Mouse (Mus musculus) brown adipose tissue, adult 24 weeks (tissue): ENCODE data around the gene Ythdf1. TPM values are rescaled to one million over a fixed set of nuclear protein-coding genes. Genes with fewer than 3 reads are reported as not detected.

Experiments used
- H3K27ac ChIP-seq: fragments of 200-500 bp; replicated peaks from 2 replicates; pipeline ENCODE4 v1.5.1; 2012; ENCODE audit warnings: low read depth, mild to moderate bottlenecking, low read length
- H3K4me1 ChIP-seq: fragments of 200-500 bp; 2 replicates; pipeline ENCODE4 v1.6.1; 2012; ENCODE audit warnings: low read length, mixed read lengths; ENCODE audit not compliant: control insufficient read depth, insufficient read depth, insufficient read length
- H3K4me3 ChIP-seq: fragments of 200-500 bp; 2 replicates; pipeline ENCODE4 v1.5.1; 2012; ENCODE audit warnings: low read depth, mild to moderate bottlenecking, low read length, moderate library complexity; ENCODE audit not compliant: insufficient read depth
- polyA plus RNA-seq: library from polyadenylated mRNA; stranded (reverse); fragments of >200 nt; gene quantifications from 2 replicates; pipeline ENCODE4 v1.2.4, GENCODE M21; 2012; ENCODE audit not compliant: missing spikeins, insufficient read depth, insufficient read length

The Ythdf1 gene
- polyA plus RNA-seq, 1 experiment, result 17.6 TPM

DNA sequence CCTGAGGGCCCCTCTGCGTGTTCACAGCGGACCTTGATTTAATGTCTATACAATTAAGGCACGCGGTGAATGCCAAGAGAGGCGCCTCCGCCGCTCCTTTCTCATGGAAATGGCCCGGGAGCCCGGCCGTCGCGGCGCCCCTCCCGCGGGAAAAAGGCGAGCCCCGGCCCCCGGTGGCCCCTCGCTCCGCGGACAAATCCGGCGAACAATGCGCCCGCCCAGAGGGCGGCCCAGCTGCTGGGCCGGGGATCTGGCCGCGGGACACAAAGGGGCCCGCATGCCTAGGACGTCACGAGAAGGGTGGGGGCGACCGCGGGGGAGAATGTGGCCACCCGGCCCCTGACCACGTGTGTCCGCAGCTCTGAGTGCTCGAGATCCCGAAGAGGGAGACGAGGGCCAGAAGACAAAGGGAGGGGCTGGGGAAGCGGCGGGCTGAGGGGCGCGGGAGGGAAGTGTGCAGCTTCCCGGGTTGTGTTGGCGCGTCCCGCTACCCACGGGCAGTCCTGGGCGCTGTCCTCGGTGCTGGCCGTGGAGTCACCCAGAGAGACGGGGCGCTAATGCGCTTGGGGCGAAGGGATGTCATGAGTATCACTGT is 26.6 kb downstream of the Ythdf1 start:
- no peaks in the 10 kb centered on the region for H3K4me1 ChIP-seq
- H3K27ac ChIP-seq, result no peak overlapping the region
- H3K4me3 ChIP-seq, result peak overlapping the region; percentile 35

DNA sequence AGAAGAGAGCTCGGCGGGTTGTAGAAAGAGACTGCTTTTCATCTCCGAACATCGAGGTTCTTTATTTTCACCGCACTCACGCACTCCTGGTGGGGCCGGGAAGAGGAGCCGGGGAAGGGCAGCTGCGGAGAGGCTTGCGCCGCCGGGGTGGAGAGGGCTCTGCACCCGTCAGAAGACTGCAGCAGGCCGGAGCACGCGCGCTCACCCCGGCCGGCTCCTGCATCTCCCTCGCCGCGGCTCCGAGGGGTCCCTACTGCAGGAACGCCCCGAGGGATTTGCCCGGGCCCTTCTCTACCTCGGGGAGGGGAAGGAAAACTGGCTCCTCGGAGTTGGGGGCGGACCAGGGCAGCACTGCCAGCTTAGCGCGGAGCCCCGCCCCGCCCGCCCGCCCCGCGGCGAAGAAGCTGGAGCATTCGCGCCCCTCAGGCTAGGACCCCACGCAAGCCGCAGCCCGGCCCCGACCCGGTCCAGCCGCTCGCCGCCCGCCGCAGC is 27.2 kb downstream of the Ythdf1 start:
- Histone ChIP-seq H3K27ac (no peak overlapping the region), H3K4me3 (peak overlapping the region; percentile 53), H3K4me1 (no peaks in the 10 kb centered on the region)

DNA sequence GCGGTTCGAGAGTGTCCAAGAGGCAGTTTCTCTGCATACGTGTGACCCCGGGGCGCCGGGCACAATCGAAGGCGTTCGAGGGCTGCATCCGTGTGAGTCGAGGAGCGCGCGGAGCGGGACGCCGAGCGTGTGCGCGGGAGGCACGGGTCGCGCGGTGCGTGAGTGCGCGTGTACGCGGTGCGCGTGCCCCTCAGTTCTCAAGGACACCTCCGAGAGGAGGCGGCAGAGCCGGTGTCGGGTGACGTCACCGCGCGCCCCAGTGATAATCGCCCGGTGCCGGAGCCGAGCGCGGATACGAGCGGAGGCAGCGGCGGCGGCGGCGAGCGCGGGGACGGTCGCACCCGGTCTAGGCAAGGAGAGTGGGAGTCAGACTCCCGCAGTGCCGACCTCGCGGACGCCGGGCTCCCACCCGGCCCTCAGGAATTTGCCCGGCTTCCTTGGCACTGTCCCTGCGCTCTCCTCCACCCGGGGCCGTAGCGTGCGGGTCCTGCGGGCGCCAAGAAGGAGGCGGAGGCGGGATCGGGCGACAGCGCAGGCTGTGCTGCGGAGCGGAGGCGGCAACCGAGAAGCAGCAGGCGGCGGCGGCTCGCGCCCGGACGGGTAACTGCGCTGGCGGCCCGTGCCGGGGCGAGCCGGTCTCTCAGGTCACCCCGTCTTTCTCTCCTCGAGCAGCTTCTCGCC is 27.8 kb downstream of the Ythdf1 start:
- Histone ChIP-seq H3K4me3 (peak overlapping the region; percentile 53), H3K4me1 (no peaks in the 10 kb centered on the region), H3K27ac (no peak overlapping the region)

DNA sequence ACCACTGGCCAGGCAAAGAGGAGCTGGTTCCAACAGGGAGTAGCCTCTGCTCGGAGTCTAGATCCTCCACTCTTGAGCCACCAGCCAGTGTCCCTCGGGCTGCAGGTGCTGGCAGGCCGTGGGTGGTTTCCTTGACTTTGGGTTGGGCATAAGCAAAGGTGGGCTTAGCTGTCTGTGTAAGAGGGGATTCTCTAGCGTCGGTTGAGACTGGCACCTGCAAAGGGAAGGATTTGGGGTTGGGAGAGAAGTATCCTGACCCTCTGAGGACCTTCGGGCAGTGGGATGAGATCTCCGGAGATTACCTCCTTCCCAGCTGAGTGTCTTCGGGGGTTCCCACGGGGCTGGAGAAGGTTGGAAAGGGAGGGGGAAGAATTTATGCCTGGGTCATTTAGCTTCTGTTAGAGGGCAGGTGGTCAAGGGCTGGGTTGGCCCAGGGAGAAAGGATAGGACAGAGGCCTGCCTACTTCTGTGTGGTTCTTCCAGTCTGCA is 28.9 kb downstream of the Ythdf1 start:
- H3K4me1 ChIP-seq, result no peaks in the 10 kb centered on the region
- H3K27ac ChIP-seq, result no peak overlapping the region
- H3K4me3 ChIP-seq, result no peak overlapping the region

DNA sequence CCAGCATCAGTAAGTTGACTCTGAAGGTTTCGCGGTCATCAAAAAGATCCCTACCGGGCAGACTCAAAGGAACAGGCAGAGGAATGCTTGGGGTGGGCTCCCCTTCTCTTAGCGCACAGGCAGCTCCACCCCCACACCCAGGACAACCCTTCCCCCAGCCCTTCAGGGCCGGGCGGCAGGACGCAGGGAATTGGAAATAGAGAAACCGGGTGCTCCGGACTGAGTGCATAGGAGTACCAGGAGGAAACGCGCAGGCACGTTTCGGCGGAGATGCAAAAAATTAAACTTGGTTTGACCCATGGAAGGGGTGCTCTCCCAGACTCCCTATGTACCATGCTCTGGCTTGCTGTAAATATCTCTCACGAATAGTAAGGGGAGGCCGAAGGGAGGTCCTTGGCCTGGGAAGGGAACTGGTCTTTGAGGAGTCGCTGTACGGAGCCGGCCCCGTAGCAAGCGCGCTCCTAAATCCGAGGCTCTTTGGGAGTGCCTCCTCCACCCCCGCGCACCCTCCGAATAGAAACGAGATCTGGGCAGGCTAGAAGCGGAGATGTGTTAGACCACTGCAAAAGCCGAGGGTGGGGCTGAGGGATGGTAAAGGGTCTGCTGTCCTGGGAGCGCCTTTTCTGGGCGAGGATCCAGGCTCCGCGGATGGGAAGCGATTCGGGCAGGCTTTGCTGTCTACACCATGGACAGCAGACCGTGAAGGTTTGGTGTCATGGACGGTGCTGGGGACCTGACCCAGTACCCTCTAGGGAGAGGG is 29.5 kb downstream of the Ythdf1 start:
- no peak overlapping the region for H3K27ac ChIP-seq
- no peaks in the 10 kb centered on the region for H3K4me1 ChIP-seq
- H3K4me3 ChIP-seq, result no peak overlapping the region

DNA sequence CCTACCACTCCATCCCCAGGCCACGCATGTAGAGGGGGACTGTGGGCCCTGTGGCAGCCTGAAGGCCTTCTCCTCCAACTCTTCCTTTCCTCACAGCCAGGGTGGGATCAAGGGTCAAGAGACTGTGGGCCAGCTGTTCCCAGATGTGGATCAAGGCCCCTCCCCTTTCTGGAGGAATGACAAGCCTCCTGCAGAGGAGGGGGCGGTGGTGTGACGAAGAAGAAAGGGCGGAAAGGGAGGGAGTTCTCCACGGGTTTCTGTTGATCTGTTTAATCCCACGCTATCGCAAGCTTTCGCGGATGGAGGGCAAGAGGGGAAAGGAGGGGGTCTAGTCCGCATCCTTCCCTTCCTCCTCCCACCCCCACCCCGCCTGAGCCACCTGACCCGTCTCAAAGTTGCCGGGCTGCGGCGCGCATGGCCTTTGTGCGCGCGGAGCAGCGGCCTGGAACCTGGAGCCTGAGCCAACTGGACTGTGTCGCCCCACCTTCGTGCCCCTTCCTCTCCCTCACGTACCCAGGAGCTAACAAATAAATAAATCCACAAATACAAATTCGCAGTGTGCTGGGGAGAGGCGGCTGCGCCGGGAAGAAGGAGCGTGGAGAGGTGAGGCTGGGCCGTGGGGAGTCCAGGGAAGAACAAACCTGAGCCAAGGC is 30.2 kb downstream of the Ythdf1 start:
- no peak overlapping the region for H3K4me3 ChIP-seq
- H3K4me1 ChIP-seq, result no peaks in the 10 kb centered on the region
- no peak overlapping the region for H3K27ac ChIP-seq

DNA sequence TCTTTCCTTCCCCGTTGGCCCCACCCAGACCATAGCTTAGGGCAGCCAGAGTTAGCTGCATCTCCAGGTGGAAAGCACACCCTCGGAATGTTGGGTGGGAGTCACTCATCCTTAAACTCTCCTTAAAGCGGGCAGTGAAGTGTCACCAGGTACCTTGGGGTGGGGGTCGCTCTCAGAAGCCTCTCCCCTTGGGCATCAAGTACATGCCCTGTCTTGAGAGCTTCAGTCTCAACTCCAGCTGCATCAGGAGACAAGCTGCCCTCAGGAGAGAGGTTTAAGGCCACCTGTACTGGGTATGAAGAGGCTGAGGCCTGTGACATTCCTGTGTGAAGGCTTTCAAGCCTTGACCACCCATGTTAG is 30.8 kb downstream of the Ythdf1 start:
- no peak overlapping the region for H3K4me3 ChIP-seq
- no peak overlapping the region for H3K27ac ChIP-seq

DNA sequence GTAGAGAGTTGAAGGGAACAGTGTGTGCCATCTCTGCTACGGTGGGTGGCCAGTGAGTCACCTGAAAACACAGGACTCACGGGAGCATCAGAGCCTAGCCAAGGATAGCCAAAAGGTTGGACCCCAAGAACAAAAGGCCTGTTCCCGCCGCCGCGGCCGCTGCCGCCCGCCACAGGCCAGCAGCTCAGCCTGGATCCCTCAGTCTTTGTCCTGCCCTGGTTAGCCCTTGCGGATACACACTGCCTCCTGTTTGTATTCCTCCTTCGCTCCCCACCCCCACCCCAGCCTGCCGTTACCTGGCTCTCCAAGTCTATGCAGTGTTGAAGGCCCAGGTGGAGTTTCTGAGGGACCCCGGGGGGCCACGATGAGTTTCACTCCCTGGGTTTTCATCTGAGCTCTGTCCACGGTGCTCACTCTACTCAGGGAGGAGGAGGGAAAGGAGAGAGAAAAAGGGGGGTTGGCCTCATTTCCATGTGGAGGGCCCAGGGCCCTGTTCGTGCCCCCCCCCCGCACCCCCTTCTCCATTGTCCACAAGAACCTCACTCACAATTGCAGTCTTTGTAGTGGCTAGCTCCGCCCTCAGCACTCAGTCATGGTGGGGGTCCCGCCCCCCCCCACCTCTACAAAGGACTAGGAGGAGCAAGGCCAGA is 31.4 kb downstream of the Ythdf1 start:
- Histone ChIP-seq H3K27ac (no peak overlapping the region), H3K4me3 (no peak overlapping the region), H3K4me1 (no peaks in the 10 kb centered on the region)

More for the DNA sequence above, 30.8 kb downstream of the Ythdf1 start:
- no peaks in the 10 kb centered on the region for H3K4me1 ChIP-seq

DNA sequence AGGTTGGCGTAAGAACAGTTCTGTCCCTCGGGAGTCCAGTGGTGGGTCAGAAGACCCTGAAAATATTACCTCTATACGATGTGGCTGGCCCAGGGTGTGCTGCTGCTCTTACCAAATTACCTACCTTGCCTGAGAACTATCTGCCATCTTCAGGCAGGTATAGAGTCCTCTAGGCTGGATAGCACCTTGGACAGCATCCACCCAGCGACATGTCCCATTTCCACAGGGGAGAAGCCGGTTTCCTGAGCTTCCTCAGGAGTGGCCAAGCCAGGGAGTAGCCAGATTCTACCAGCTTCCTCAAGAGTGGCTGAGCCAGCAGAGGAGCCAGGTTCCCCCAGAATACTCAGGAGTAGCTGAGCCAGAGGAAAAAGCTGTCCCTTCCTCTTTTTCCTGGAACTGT is 35.5 kb downstream of the Ythdf1 start:
- Histone ChIP-seq H3K4me1 (peaks cover 6% of the 10 kb centered on the region), H3K27ac (no peak overlapping the region), H3K4me3 (no peak overlapping the region)

DNA sequence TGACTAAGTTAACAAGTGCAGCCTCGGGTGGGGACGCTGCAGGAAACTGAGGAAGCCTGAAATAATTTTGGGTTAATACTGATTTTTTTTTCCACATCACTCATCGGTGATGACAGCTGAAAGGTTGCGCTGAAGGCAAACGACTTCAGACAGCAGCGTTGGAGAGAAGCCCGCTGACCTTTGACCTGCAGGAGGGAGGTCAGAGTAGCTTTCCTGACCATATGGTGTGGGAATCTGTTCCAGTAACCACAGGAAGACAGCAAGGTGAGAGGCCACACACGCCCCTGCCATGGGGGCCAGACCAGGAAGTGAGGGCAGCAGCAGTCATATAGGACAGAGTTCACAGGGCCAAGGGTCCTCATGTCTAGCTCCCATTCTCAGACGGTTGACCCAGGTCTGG is 39.5 kb downstream of the Ythdf1 start:
- Histone ChIP-seq H3K27ac (no peak overlapping the region), H3K4me3 (no peak overlapping the region)

DNA sequence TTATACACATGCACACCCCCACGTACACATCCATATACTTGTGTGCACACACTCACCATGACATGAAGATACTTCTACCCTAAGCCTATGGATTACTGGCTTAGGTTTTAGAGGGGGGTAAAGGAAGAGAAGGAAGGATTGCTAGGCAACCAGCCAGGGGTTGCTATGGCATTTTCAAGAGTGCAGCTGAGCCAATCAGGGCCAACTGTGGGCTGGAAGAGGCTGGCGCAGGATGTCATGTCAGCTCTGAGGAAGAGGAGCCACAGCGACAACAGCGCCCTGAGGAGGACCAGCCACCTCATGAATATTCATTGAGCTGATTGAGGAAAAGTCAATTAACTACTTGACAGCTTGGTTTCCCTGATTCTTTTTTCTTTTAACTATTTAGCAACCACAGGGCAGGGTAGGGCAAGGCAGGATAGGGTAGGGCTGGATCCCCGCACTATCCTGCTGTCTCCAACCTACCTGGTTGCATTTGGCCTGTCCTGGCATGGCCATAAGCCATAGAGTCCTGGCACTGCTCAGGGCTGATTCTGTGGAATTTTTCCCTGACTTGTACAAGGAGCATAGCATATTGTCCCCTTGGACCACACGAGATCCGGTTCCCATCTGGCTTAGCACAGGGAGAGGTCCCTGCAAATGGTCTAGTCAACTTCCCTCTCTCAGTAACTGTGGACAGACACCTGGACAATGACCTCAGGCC is 41.2 kb downstream of the Ythdf1 start:
- Histone ChIP-seq H3K27ac (no peak overlapping the region), H3K4me1 (peaks cover 6% of the 10 kb centered on the region), H3K4me3 (no peak overlapping the region)

More for the DNA sequence above, 39.5 kb downstream of the Ythdf1 start:
- peaks cover 6% of the 10 kb centered on the region for H3K4me1 ChIP-seq

DNA sequence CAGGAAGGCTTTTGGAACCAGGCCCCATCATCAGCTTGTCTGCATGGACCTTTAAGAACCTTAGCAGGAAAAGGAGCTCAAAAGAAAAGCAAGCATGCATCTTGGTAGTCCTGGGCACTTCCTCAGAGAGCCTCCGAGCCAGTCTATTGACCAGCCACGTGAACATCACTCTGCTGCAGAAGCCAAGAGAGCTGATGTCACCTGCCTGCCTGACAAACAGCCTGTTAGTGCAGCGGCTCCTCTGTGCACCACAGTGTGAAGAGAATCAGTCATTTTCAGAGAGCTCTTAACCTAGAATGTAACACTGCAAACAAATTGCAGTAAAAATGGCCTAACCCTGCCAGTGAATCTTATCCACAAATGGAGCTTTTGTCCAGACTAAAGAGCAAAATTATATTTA is 50.7 kb downstream of the Ythdf1 start:
- Histone ChIP-seq H3K4me1 (no peaks in the 10 kb centered on the region), H3K4me3 (no peak overlapping the region), H3K27ac (no peak overlapping the region)

DNA sequence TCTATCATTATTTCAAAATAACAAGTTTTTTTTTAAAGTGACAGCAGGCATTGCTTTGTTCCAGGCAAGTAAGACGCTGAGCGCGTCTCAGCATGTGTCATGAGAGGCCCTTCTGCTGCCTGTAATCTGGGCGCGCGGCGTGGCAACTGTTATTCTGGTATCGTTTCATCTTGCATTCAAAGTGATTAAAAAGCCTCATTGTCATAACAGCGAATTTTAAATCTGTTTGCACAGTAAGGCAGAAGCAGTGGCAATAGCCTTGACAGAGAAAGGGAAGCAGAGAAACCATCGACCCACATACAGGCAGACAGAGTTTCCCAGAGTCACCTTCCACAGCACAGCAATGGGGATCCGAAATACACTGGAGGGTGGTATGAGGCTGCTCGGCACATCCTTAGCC is 59.2 kb downstream of the Ythdf1 start:
- Histone ChIP-seq H3K4me1 (no peaks in the 10 kb centered on the region), H3K27ac (no peak overlapping the region), H3K4me3 (no peak overlapping the region)

DNA sequence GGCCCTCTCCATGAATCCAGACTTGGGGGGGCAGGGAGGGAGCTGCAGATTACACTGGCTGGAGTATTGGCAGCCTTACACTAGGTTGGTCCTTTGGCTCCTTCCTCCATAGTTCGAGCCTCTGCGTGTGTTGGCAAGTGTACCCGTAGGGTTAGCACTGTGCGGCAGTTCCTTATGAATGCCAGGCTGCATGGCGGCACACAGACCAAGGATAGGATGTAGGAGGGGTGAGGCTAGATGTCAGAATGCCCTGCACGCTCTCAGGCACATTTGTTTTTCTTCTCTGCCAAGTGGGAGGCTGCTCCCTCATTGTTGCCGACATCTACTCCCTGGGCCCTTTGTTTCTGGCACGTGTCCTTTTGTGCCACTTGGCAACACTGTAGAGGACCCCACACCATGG is 63.6 kb downstream of the Ythdf1 start:
- H3K4me1 ChIP-seq, result no peaks in the 10 kb centered on the region
- no peak overlapping the region for H3K27ac ChIP-seq

More for the DNA sequence above, 63.6 kb downstream of the Ythdf1 start:
- H3K4me3 ChIP-seq, result no peak overlapping the region
